In the genomic region with DNA sequence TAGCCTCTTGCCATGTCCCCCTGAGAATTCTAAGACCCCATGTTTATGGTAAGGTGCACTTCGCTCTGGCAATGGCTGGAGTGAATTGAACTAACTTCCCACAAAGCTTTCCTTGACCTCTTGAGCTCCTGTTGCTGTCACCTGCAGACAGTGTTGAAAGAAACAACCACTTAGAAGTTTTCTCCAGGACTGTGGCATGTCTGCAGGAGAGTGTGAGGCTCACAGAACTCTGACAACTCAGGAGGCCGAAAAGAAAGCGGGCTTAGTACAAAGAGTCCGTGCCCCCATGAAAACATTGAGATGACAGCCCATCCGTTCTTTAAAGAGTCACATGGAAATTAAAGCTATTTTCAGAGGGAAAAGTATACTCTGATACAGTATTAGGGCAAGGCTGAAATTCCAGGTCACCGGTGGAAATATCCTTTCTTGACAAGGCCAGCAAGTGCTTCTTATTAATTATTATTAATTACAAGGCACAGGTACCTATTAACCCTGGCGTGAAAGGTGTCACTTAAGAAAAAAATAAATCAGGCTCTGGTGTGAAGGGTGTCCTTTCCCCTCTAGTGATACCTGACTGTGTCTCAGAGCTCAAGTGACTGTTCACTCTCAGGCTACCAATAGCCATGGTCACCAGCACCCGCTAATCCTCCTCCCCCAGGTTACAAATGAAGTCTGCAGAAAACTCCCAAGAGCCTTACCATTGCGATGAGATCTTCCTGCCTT, we compare ENCODE assay signal across 9 mouse cellular contexts.
DNase-seq lines count a peak whose midpoint lies in the region; ATAC-seq and TF ChIP-seq lines count a peak whose summit lies in the region.
"Had no signal": no experiment of that assay in that cellular context is flagged by ENCODE, and none has a peak within 500 bp of the region (broad histone marks: within the 10 kb centered on the region; RNA-seq: fewer than 3 reads in every experiment).

No protein-coding gene starts in this region.

- no peak for TF ChIP-seq CTCF in intestine, postnatal 0 days (IDR thresholded peaks at IDR 0.05; ENCODE audit: low read depth)

- no peak for ATAC-seq in intestine, embryonic 14.5 days (replicated peaks; ENCODE audit: low FRiP score, low TSS enrichment, low read depth)
- no peak for ATAC-seq in intestine, postnatal 0 days
- no peak for ATAC-seq in embryonic facial prominence, embryonic 15.5 days (ENCODE audit: insufficient number of reproducible peaks, low FRiP score, low TSS enrichment, low read depth)
- no peak for ATAC-seq in forebrain, embryonic 15.5 days (replicated peaks)
- ATAC-seq in midbrain, embryonic 13.5 days = peak; percentile 46; the same call in 1 of the 2 replicates
- ATAC-seq: liver, embryonic 12.5 days had no signal

- no peak overlapping the region for H3K9ac ChIP-seq in intestine, embryonic 14.5 days (ENCODE audit: low read length)
- H3K9ac ChIP-seq in intestine, postnatal 0 days (ENCODE audit: low read depth, low read length) = no peak overlapping the region
- no peak overlapping the region for H3K9ac ChIP-seq in embryonic facial prominence, embryonic 15.5 days
- 0 out of 2 replicates have a peak overlapping the region, but pooled peaks have one; percentile 12 for H3K9ac ChIP-seq in forebrain, embryonic 15.5 days (replicated peaks)
- H3K9ac ChIP-seq in midbrain, embryonic 13.5 days (replicated peaks) = peak overlapping the region; percentile 56
- H3K9ac ChIP-seq: liver, embryonic 12.5 days had no signal

- no peak for DNase-seq in intestine, embryonic 14.5 days (ENCODE audit: low spot score)
- no peak for DNase-seq in frontal cortex, postnatal 10 days (ENCODE audit: low spot score in 2 of 2)
- no peak for DNase-seq in layer of hippocampus, postnatal 25 days (ENCODE audit: extremely low spot score in 1 of 2, low spot score in 1 of 2)
- no peak for DNase-seq in layer of hippocampus, postnatal 36 days

- no peaks in the 10 kb centered on the region for H3K27me3 ChIP-seq in intestine, embryonic 14.5 days (replicated peaks; ENCODE audit: control insufficient read depth, insufficient read depth, low read length)
- no peaks in the 10 kb centered on the region for H3K27me3 ChIP-seq in intestine, postnatal 0 days (replicated peaks; ENCODE audit: control insufficient read depth, insufficient read depth, low read length)
- peaks cover 6% of the 10 kb centered on the region; the same call in 1 of the 2 replicates for H3K27me3 ChIP-seq in embryonic facial prominence, embryonic 15.5 days
- no peaks in the 10 kb centered on the region for H3K27me3 ChIP-seq in forebrain, embryonic 15.5 days
- no peaks in the 10 kb centered on the region for H3K27me3 ChIP-seq in midbrain, embryonic 13.5 days
- H3K27me3 ChIP-seq: liver, embryonic 12.5 days had no signal

- WGBS in intestine, embryonic 14.5 days = 64% methylated on average over 9 of the region's 9 CpGs
- WGBS in intestine, postnatal 0 days = 71% methylated on average over 9 of the region's 9 CpGs
- WGBS in embryonic facial prominence, embryonic 15.5 days = 63% methylated on average over 9 of the region's 9 CpGs
- WGBS in forebrain, embryonic 15.5 days = 54% methylated on average over 9 of the region's 9 CpGs
- 57% methylated on average over 9 of the region's 9 CpGs for WGBS in midbrain, embryonic 13.5 days

- H3K4me2 ChIP-seq in intestine, embryonic 14.5 days (ENCODE audit: low read length) = peak overlapping the region; percentile 34
- H3K4me2 ChIP-seq in intestine, postnatal 0 days (replicated peaks; ENCODE audit: low read depth) = no peak overlapping the region
- H3K4me2 ChIP-seq in embryonic facial prominence, embryonic 15.5 days (replicated peaks) = peak overlapping the region; percentile 43
- H3K4me2 ChIP-seq in forebrain, embryonic 15.5 days (replicated peaks) = peak overlapping the region; percentile 42
- peak overlapping the region; percentile 45 for H3K4me2 ChIP-seq in midbrain, embryonic 13.5 days (replicated peaks)
- H3K4me2 ChIP-seq: liver, embryonic 12.5 days had no signal

- no peaks in the 10 kb centered on the region for H3K36me3 ChIP-seq in intestine, embryonic 14.5 days (ENCODE audit: control insufficient read depth, insufficient read depth, low read length)
- no peaks in the 10 kb centered on the region for H3K36me3 ChIP-seq in intestine, postnatal 0 days (ENCODE audit: control insufficient read depth, insufficient read depth)
- H3K36me3 ChIP-seq in embryonic facial prominence, embryonic 15.5 days = no peaks in the 10 kb centered on the region
- H3K36me3 ChIP-seq in forebrain, embryonic 15.5 days = no peaks in the 10 kb centered on the region
- no peaks in the 10 kb centered on the region for H3K36me3 ChIP-seq in midbrain, embryonic 13.5 days
- H3K36me3 ChIP-seq: liver, embryonic 12.5 days had no signal

- H3K4me3 ChIP-seq in intestine, embryonic 14.5 days (ENCODE audit: low read depth, low read length) = no peak overlapping the region
- H3K4me3 ChIP-seq in intestine, postnatal 0 days (ENCODE audit: low read depth, low read length) = no peak overlapping the region
- peak overlapping the region; percentile 16; the same call in 1 of the 2 replicates for H3K4me3 ChIP-seq in embryonic facial prominence, embryonic 15.5 days (replicated peaks)
- peak overlapping the region; percentile 17 for H3K4me3 ChIP-seq in forebrain, embryonic 15.5 days
- H3K4me3 ChIP-seq in midbrain, embryonic 13.5 days (replicated peaks) = peak overlapping the region; percentile 6; the same call in 1 of the 2 replicates
- H3K4me3 ChIP-seq: liver, embryonic 12.5 days had no signal

- no peaks in the 10 kb centered on the region for H3K9me3 ChIP-seq in intestine, embryonic 14.5 days (ENCODE audit: control insufficient read depth, low read length)
- no peaks in the 10 kb centered on the region for H3K9me3 ChIP-seq in intestine, postnatal 0 days (ENCODE audit: control insufficient read depth)
- no peaks in the 10 kb centered on the region for H3K9me3 ChIP-seq in embryonic facial prominence, embryonic 15.5 days (replicated peaks)
- H3K9me3 ChIP-seq in forebrain, embryonic 15.5 days = no peaks in the 10 kb centered on the region
- H3K9me3 ChIP-seq in midbrain, embryonic 13.5 days = no peaks in the 10 kb centered on the region
- H3K9me3 ChIP-seq: liver, embryonic 12.5 days had no signal

- no peaks in the 10 kb centered on the region; the same call in 1 of the 2 replicates for H3K4me1 ChIP-seq in intestine, embryonic 14.5 days (replicated peaks; ENCODE audit: control insufficient read depth, insufficient read depth, low read length)
- H3K4me1 ChIP-seq in intestine, postnatal 0 days (replicated peaks; ENCODE audit: control insufficient read depth, insufficient read depth, low read length) = no peaks in the 10 kb centered on the region
- H3K4me1 ChIP-seq in embryonic facial prominence, embryonic 15.5 days = peaks cover 5% of the 10 kb centered on the region; the same call in 1 of the 2 replicates
- peaks cover 9% of the 10 kb centered on the region for H3K4me1 ChIP-seq in forebrain, embryonic 15.5 days
- peaks cover 21% of the 10 kb centered on the region for H3K4me1 ChIP-seq in midbrain, embryonic 13.5 days (replicated peaks)
- H3K4me1 ChIP-seq: liver, embryonic 12.5 days had no signal

- H3K27ac ChIP-seq in intestine, embryonic 14.5 days (ENCODE audit: low read depth) = no peak overlapping the region
- no peak overlapping the region for H3K27ac ChIP-seq in intestine, postnatal 0 days (ENCODE audit: low read depth, low read length)
- H3K27ac ChIP-seq in embryonic facial prominence, embryonic 15.5 days (replicated peaks) = no peak overlapping the region
- no peak overlapping the region for H3K27ac ChIP-seq in forebrain, embryonic 15.5 days (replicated peaks)
- H3K27ac ChIP-seq in midbrain, embryonic 13.5 days = peak overlapping the region; percentile 54; the same call in 1 of the 2 replicates
- H3K27ac ChIP-seq: liver, embryonic 12.5 days had no signal

Comparison
In these comparisons a context has a peak if more than half of its experiments do, and no peak if none do; other contexts are left out.
1. H3K4me3 ChIP-seq: peak in embryonic facial prominence, embryonic 15.5 days (single experiment), forebrain, embryonic 15.5 days (single experiment) and midbrain, embryonic 13.5 days (single experiment); none in intestine, embryonic 14.5 days (single experiment) and intestine, postnatal 0 days (single experiment).
2. H3K9ac ChIP-seq: peak in forebrain, embryonic 15.5 days (single experiment) and midbrain, embryonic 13.5 days (single experiment); none in intestine, embryonic 14.5 days (single experiment), intestine, postnatal 0 days (single experiment) and embryonic facial prominence, embryonic 15.5 days (single experiment).